Mouse (Mus musculus) CH12.LX (cell line): ENCODE measurements around the gene Ccdc24. TPM values are rescaled to one million over a fixed set of nuclear protein-coding genes. Genes with fewer than 3 reads are reported as not detected.

Experiments used
- DNase-seq: peaks from one replicate; pipeline ENCODE4 v3.0.0-alpha.2; 2013; ENCODE audit errors: extremely low read depth
- H3K27ac ChIP-seq: 2 replicates; pipeline ENCODE4 v1.5.1; 2012; ENCODE audit warnings: low read depth, mild to moderate bottlenecking, control low read depth, moderate library complexity; ENCODE audit not compliant: insufficient read depth
- H3K27me3 ChIP-seq: replicated peaks from 2 replicates; pipeline ENCODE3; 2012; ENCODE audit warnings: inconsistent platforms
- H3K36me3 ChIP-seq, 2 experiments: replicated peaks in 1 of 2; 2 replicates each; pipeline versions ENCODE3 to v1.6.1; 2012; ENCODE audit warnings: inconsistent platforms in 1 of 2, low read length in 1 of 2, mild to moderate bottlenecking in 1 of 2, mixed read lengths in 1 of 2, moderate library complexity in 1 of 2; ENCODE audit not compliant: control insufficient read depth in 1 of 2, insufficient read depth in 1 of 2
- H3K4me1 ChIP-seq, 2 experiments: 2 replicates each; pipeline ENCODE4 v1.6.1; 2012; ENCODE audit warnings: inconsistent platforms in 1 of 2, moderate library complexity in 1 of 2; ENCODE audit not compliant: insufficient read depth in 2 of 2, control insufficient read depth in 1 of 2
- H3K4me2 ChIP-seq: 2 replicates; pipeline ENCODE4 v1.6.1; 2012; ENCODE audit warnings: low read depth, mild to moderate bottlenecking, control low read depth; ENCODE audit not compliant: poor library complexity, insufficient read depth, severe bottlenecking
- H3K4me3 ChIP-seq, 3 experiments: fragments of 150-350 bp in 1 of 3; sonication (generic) in 1 of 3; replicated peaks in 1 of 3; 2 replicates each; pipeline versions ENCODE3 to v1.5.1; 2011 to 2012; ENCODE audit warnings: low read depth in 2 of 3, low read length in 2 of 3, mild to moderate bottlenecking in 2 of 3, moderate library complexity in 2 of 3, control low read depth in 1 of 3, improper control_type of control experiment in 1 of 3, inconsistent platforms in 1 of 3, mixed read lengths in 1 of 3; ENCODE audit not compliant: poor library complexity in 1 of 3
- H3K79me2 ChIP-seq: replicated peaks from 2 replicates; pipeline ENCODE4 v1.6.1; 2012; ENCODE audit warnings: mild to moderate bottlenecking, moderate library complexity; ENCODE audit not compliant: control insufficient read depth, poor library complexity, insufficient read depth, severe bottlenecking; ENCODE audit errors: extremely low read depth
- H3K9ac ChIP-seq: 2 replicates; pipeline ENCODE4 v1.6.1; 2012; ENCODE audit warnings: low read depth, mild to moderate bottlenecking, control low read depth, moderate library complexity; ENCODE audit not compliant: insufficient read depth
- H3K9me3 ChIP-seq: replicated peaks from 2 replicates; pipeline ENCODE3; 2012; ENCODE audit warnings: low read length, inconsistent platforms, mixed read lengths
- BHLHE40 ChIP-seq: IDR thresholded peaks from 2 replicates; pipeline ENCODE4 v1.6.1; 2011; ENCODE audit warnings: mild to moderate bottlenecking, low read depth, low read length, improper control_type of control experiment
- CTCF ChIP-seq, 2 experiments: IDR thresholded peaks in 1 of 2; conservative IDR thresholded peaks in 1 of 2; 2 replicates each; pipeline ENCODE4 v1.5.1; 2011 to 2012; ENCODE audit warnings: low read depth in 2 of 2, low read length in 2 of 2, improper control_type of control experiment in 1 of 2, inconsistent platforms in 1 of 2, mild to moderate bottlenecking in 1 of 2, moderate library complexity in 1 of 2
- E2F4 ChIP-seq: IDR thresholded peaks from 2 replicates; pipeline ENCODE4 v1.6.1; 2011; ENCODE audit warnings: low read depth, low read length, improper control_type of control experiment; ENCODE audit not compliant: insufficient replicate concordance
- ELF1 ChIP-seq: IDR thresholded peaks from 2 replicates; pipeline ENCODE4 v1.6.1; 2014; ENCODE audit warnings: low read depth, mild to moderate bottlenecking, inconsistent platforms, low read length, improper control_type of control experiment
- ETS1 ChIP-seq: conservative IDR thresholded peaks from 2 replicates; pipeline ENCODE4 v1.6.1; 2012; ENCODE audit warnings: low read depth, mild to moderate bottlenecking, inconsistent platforms, low read length, improper control_type of control experiment, moderate library complexity
- GABPA ChIP-seq: IDR thresholded peaks from 2 replicates; pipeline ENCODE4 v1.6.1; 2012; ENCODE audit warnings: low read depth, low read length, improper control_type of control experiment, inconsistent platforms; ENCODE audit not compliant: insufficient replicate concordance
- HCFC1 ChIP-seq: IDR thresholded peaks from 2 replicates; pipeline ENCODE4 v1.6.1; 2012; ENCODE audit warnings: low read depth, mild to moderate bottlenecking, inconsistent platforms, low read length, improper control_type of control experiment
- IRF4 ChIP-seq: IDR thresholded peaks from 2 replicates; pipeline ENCODE4 v1.6.1; 2014; ENCODE audit warnings: low read depth, mild to moderate bottlenecking, inconsistent platforms, low read length, improper control_type of control experiment
- JUND ChIP-seq: conservative IDR thresholded peaks from 2 replicates; pipeline ENCODE4 v1.6.1; 2011; ENCODE audit warnings: low read depth, low read length, improper control_type of control experiment
- MAFK ChIP-seq: IDR thresholded peaks from 2 replicates; pipeline ENCODE4 v1.6.1; 2011; ENCODE audit warnings: low read length, improper control_type of control experiment; ENCODE audit not compliant: insufficient replicate concordance
- MAZ ChIP-seq: IDR thresholded peaks from 2 replicates; pipeline ENCODE4 v1.6.1; 2012; ENCODE audit warnings: low read depth, mild to moderate bottlenecking, inconsistent platforms, low read length, improper control_type of control experiment, moderate library complexity
- MEF2A ChIP-seq: IDR thresholded peaks from 2 replicates; pipeline ENCODE4 v1.6.1; 2014; ENCODE audit warnings: low read depth, mild to moderate bottlenecking, inconsistent platforms, low read length, improper control_type of control experiment, borderline replicate concordance
- MXI1 ChIP-seq: IDR thresholded peaks from 2 replicates; pipeline ENCODE4 v1.6.1; 2011; ENCODE audit warnings: mild to moderate bottlenecking, low read depth, low read length, improper control_type of control experiment
- POLR2AphosphoS2 ChIP-seq: IDR thresholded peaks from 2 replicates; pipeline ENCODE4 v1.6.1; 2011; ENCODE audit warnings: low read depth, low read length, improper control_type of control experiment
- SIN3A ChIP-seq: IDR thresholded peaks from 2 replicates; pipeline ENCODE4 v1.6.1; 2012; ENCODE audit warnings: low read length, improper control_type of control experiment, inconsistent platforms
- UBTF ChIP-seq: IDR thresholded peaks from 2 replicates; pipeline ENCODE4 v1.6.1; 2012; ENCODE audit warnings: low read depth, mild to moderate bottlenecking, inconsistent platforms, low read length, improper control_type of control experiment, moderate library complexity
- ZC3H11A ChIP-seq: IDR thresholded peaks from 2 replicates; pipeline ENCODE4 v1.6.1; 2012; ENCODE audit warnings: low read depth, mild to moderate bottlenecking, inconsistent platforms, low read length, improper control_type of control experiment
- ZMIZ1 ChIP-seq: IDR thresholded peaks from 2 replicates; pipeline ENCODE4 v1.6.1; 2012; ENCODE audit warnings: low read depth, mild to moderate bottlenecking, inconsistent platforms, low read length, improper control_type of control experiment
- dilution Hi-C: fragments of 300-500 bp; cut with MboI; formaldehyde crosslinking; loops from 2 replicates; pipeline ENCODE4 v1.14.3; 2020; ENCODE audit warnings: low sequenced_read_pairs; ENCODE audit not compliant: extremely low pct_unique_long_range_greater_than_20kb, extremely low pct_ligation_motif_present
- in situ Hi-C: fragments of 300-500 bp; cut with MboI; formaldehyde crosslinking; loops from 3 replicates; pipeline ENCODE4 v1.14.3; 2019; ENCODE audit warnings: low sequenced_read_pairs, low pct_ligation_motif_present, low pct_unique_long_range_greater_than_20kb, mixed read lengths
- polyA plus RNA-seq: library from polyadenylated mRNA; unstranded; fragments of >175 nt; gene quantifications from 2 replicates; pipeline ENCODE4 v1.2.1, GENCODE M21; 2012; ENCODE audit warnings: low read depth; ENCODE audit not compliant: insufficient read length
- total RNA-seq, 2 experiments: library from RNA; depleted of rRNA; stranded (reverse); fragments of 300-350 nt in 1 of 2; fragments of >200 nt in 1 of 2; gene quantifications; 2 replicates each; pipeline ENCODE4 v1.2.3; 2012 to 2014

Ccdc24 gene
- total and polyA plus RNA-seq, 3 experiments, result 0.81 to 0.93 TPM; not detected in 1

GRCm38 (mm10) chr4:117831499-117831898, 40.9 kb downstream of the Ccdc24 start:
- DNase-seq, result no peak
- dilution Hi-C loops (no loop called here), in situ Hi-C loops (loop anchor here (25.0 kb wide), 1 partner anchor 256 kb away; no protein-coding TSS in a partner anchor)
- Histone ChIP-seq H3K4me3 (no peak overlapping the region), H3K4me2 (no peak overlapping the region), H3K27me3 (peaks cover 13% of the 10 kb centered on the region), H3K4me1 (peaks cover 3 to 29% of the 10 kb centered on the region in 2 experiments; a peak in 2 of 4 replicates), H3K36me3 (no peaks in the 10 kb centered on the region), H3K27ac (no peak overlapping the region), H3K79me2 (no peaks in the 10 kb centered on the region), H3K9ac (no peak overlapping the region), H3K9me3 (no peaks in the 10 kb centered on the region)
- TF ChIP-seq ETS1, result no peak
- no peak for TF ChIP-seq HCFC1
- no peak for TF ChIP-seq BHLHE40
- TF ChIP-seq MXI1, result no peak
- no peak for TF ChIP-seq ELF1
- TF ChIP-seq ZC3H11A, result no peak
- TF ChIP-seq E2F4, result no peak
- TF ChIP-seq GABPA, result no peak
- no peak for TF ChIP-seq POLR2AphosphoS2
- no peak for TF ChIP-seq MAZ
- TF ChIP-seq JUND, result no peak
- no peak for TF ChIP-seq IRF4
- TF ChIP-seq UBTF, result no peak
- TF ChIP-seq ZMIZ1, result no peak
- TF ChIP-seq CTCF (conservative IDR thresholded peaks at IDR 0.05 in 1 of 2, IDR thresholded peaks at IDR 0.05 in 1 of 2; ENCODE audit: low read depth in 2 of 2, low read length in 2 of 2), result no peak

- H3K27ac ChIP-seq, result no peak overlapping the region
- H3K36me3 ChIP-seq, result no peaks in the 10 kb centered on the region
- no peak overlapping the region for H3K4me2 ChIP-seq
- no peak overlapping the region for H3K4me3 ChIP-seq
- H3K9ac ChIP-seq, result no peak overlapping the region
- peaks cover 13% of the 10 kb centered on the region for H3K27me3 ChIP-seq
- no peak for DNase-seq
- dilution Hi-C loops (no loop called here), in situ Hi-C loops (loop anchor here (25.0 kb wide), 1 partner anchor 256 kb away; no protein-coding TSS in a partner anchor)
- H3K9me3 ChIP-seq, result no peaks in the 10 kb centered on the region
- H3K79me2 ChIP-seq, result no peaks in the 10 kb centered on the region
- no peak for TF ChIP-seq SIN3A
- TF ChIP-seq MEF2A, result no peak
- no peak for TF ChIP-seq JUND
- TF ChIP-seq MAFK, result no peak
- no peak for TF ChIP-seq MXI1
- peaks cover 3 to 29% of the 10 kb centered on the region in 2 experiments; a peak in 2 of 4 replicates for H3K4me1 ChIP-seq
Measured at GRCm38 (mm10) chr4:117830801-117831200, 41.6 kb downstream of the Ccdc24 start.
